Mouse (Mus musculus): ENCODE measurements around the gene Strap.
"Not testable (repeated sequence)": the region's sequence is repeated elsewhere in the genome, so short reads cannot be mapped to it uniquely, and the experiment has no call there.

The Strap gene

GRCm38 (mm10) chr6:137734846-137735609 lies at the start of gene Strap:
Gene Strap (plus strand): TSS chr6:137735078.
- DNase-seq (ENCODE audit: low spot score in 2 of 2): peak; percentile 82 to 93

GRCm38 (mm10) chr6:137687667-137688066 lies 47.2 kb upstream of the Strap start:
- DNase-seq (ENCODE audit: low spot score in 2 of 2): no peak

DNA sequence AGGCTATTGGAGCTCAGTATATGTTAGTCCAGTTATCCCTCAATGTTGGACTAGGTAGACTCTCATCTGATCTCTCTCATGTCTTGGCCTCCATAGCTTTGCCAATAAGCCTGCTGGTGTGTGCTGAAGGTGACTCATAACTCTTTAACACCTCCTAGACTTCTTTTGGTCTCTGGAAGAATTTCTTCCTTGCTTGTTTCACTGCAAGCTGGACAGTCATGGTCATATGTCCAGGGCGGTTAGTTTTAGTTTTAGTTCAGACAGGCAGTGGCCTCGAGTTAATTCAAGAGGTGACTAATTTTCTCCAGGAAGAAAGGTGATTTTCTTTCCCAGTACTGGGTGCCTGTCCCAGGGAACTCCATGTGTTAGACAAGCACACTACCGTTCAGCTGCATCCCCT lies 46.8 kb upstream of the Strap start:
- DNase-seq (ENCODE audit: low spot score in 2 of 2): no peak

- no peak for DNase-seq (ENCODE audit: low spot score in 2 of 2)
Observed at GRCm38 (mm10) chr6:137688506-137689105, 46.3 kb upstream of the Strap start.

GRCm38 (mm10) chr6:137690550-137691119 lies 44.2 kb upstream of the Strap start:
- DNase-seq (ENCODE audit: low spot score in 2 of 2): no peak

GRCm38 (mm10) chr6:137694310-137694709 lies 40.6 kb upstream of the Strap start:
- no peak for DNase-seq (ENCODE audit: low spot score in 2 of 2)

DNA sequence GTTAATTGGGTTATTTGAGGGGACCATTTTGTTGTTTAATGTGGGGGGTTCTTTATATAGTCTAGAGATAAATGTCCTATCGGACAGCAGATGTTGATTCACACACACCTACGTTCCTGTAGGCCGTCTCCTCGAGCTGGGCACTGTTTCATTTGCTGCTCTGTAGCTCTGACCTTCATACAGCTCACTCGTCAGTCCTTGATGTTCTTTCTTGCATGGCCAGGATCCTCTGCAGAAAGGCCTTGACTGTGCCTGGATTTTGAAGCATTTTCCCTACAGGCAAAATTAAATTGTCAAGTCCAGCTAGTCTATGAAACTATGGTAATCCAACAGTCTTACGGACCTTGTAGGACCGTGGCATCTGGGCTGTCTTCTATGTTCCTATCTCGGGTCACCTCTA lies 39.8 kb upstream of the Strap start:
- DNase-seq (ENCODE audit: low spot score in 2 of 2): no peak

DNA sequence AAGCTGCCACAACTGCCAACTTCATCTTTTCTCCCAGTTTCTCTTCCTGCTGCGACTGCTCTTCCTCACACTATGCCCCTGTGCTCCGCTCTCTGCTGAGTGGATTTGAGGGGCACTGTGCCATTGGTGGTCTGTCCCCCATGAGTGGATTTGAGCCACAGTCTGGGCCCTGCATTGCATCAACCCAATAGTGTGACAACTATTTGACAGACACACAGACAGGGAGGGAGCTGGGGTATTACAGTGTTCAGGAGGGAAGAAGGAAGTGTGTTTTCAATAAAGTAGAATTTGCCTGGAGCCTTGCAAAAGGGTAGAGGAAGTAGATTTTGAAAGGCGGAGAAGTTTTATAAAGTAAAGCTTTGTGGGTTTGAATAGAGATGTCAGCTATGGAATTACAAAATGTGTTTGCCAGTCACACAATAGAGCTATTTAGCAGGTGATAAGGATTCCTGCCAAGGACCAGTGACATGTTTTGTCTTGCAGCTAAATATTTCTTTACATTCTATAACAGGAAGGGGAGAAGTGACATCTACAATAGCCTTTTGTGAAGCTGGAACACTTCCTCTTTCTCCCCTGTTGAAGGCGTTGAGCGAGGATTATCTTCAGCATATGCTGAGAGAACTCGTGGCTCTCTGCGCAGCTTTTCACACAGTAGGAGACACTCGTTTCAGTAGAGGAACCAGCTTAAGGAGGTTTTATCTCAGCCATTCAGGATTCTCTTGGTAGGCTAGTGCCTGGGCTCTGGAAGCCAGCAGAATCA lies 38.3 kb upstream of the Strap start:
- DNase-seq (ENCODE audit: low spot score in 2 of 2): no peak

DNA sequence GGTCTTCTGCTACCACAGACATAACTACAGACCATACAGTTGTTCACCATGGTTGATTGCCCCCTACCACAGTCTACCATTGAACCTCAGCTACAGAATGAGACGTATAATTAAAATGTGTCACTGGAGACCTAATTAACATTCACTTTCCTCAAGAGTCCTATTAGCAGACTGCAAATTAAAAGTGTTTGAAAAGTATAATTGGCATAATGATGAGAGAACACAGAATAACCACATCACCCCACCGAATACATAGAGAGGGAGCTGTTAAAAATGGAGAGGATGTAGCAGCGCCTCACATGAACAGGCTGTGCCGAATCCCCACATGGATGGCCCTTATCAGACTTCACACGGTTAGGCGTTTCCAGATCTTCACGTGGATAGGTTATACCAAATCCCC lies 35.4 kb upstream of the Strap start:
- no peak for DNase-seq (ENCODE audit: low spot score in 2 of 2)

GRCm38 (mm10) chr6:137702186-137702585 lies 32.7 kb upstream of the Strap start:
- DNase-seq (ENCODE audit: low spot score in 2 of 2): no peak

- DNase-seq (ENCODE audit: low spot score in 2 of 2): no peak
Observed at GRCm38 (mm10) chr6:137702918-137703317, 32.0 kb upstream of the Strap start.

DNA sequence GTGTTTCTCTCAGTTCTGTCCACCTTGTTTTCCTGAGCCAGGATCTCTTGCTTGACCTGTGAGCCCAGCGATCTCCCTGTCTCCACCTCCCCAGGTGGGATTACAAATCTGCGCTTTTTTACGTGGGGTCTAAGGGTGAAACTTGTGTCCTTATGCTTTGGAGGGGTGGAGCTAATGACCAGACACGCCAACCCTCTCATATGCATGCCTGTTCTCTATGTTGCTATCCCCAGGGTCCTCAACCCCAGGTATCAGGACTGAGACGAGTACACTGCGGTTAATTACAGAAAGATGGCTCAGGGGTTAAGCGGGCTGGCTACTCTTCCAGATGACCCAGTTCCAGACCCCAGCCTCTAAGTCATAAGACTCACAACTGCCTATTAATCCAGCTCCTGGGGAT lies 31.4 kb upstream of the Strap start:
- DNase-seq (ENCODE audit: low spot score in 2 of 2): no peak

DNA sequence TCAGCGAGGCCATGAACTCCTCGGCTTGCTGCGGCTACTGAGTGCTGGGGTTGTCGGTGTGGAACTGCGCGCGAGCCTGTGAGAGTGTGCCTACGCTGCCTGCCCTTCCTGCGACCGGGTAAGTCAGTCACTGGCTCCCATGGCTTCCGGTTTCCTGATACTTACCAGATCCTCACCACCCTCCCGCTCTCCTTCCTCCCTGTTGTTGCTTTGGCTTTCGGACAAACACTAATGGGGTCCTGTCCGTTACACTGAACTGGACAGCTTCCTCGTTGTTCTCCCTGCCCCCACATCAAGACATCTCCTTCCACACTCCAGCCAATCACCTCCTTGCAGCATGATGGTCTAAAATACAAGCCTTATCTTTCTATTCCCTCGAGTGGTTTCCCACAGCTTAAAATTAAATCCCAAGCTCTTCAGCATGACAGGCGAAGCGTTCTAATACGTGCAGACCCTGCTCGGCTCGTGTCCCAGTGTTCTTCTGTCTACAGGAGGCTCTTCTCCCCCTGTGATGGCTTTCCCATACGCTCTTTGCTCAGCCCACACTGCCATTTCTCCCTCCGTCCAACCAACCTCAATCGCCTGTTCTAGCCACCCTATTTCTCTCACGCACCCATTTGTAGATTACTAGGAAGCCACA lies 30.5 kb upstream of the Strap start:
- no peak for DNase-seq (ENCODE audit: low spot score in 2 of 2)

GRCm38 (mm10) chr6:137706209-137706608 lies 28.7 kb upstream of the Strap start:
- no peak for DNase-seq (ENCODE audit: low spot score in 2 of 2)

- not testable (repeated sequence) for DNase-seq (ENCODE audit: low spot score in 2 of 2)
Observed at GRCm38 (mm10) chr6:137708726-137709405, 26.0 kb upstream of the Strap start.

DNA sequence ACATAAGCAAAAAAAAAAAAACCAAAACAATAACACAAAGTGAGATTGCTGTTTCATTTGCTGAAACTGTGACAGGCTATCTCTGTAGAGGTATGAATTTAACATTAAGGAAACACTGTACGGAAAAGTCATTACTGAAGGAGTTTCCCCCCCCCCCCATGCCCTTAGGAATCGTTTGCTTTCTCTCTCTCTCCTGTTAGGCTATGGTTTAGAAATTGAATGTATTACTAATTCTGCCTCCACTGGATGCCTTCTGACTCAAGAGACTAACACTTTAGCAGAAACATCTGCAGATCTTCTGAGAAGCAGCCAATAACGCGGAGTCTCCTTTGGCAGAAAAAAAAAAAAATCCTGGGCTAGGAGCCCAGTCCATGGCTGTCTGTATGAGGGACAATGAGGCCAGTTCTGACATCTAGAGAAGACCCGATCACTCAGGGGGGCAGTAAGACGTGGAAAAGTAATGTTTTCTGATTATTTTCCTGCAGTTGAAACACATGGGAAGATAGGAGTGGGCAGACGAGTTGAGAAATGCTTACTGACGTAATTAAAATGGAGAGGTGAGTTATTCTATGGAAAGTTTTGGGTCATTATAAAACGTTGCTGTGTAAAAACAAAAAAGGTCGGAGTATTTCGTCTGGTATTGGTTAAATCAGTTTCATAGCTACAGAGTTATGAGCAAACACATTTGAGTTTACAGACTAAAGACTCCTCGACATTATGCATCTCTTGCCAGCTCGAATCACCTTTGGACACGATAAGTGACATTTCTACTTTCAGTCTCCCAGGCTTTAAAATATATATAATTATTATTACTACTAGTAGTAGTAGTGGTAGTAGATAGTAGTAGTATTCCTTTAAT lies 24.5 kb upstream of the Strap start:
- DNase-seq (ENCODE audit: low spot score in 2 of 2): no peak

- no peak for DNase-seq (ENCODE audit: low spot score in 2 of 2)
Observed at GRCm38 (mm10) chr6:137712654-137713309, 22.1 kb upstream of the Strap start.

DNA sequence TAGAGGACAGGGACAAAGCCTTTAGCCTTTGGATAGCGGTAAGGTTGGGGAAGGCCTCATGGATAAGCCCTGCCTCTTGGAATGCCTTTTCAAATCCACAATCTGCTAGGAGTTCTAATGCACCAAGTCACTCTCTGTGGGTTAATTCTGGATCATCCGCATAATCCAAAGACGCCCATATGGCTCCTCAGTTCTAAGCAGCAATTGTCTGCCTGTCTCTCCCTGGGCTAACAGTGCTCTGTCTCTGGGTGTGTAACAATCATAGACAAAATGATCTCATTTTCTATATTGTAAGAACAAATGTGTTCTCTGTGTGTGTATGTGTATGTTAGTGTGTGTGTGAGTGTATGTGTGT lies 21.6 kb upstream of the Strap start:
- no peak for DNase-seq (ENCODE audit: low spot score in 2 of 2)

GRCm38 (mm10) chr6:137716802-137717201 lies 18.1 kb upstream of the Strap start:
- no peak for DNase-seq (ENCODE audit: low spot score in 2 of 2)
